Mouse (Mus musculus) intestine, embryonic 16.5 days (tissue): ENCODE data around the gene Disc1. TPM values are rescaled to one million over a fixed set of nuclear protein-coding genes. Genes with fewer than 3 reads are reported as not detected.

ENCODE experiments used
- ATAC-seq: fragments of 200-750 bp; cut with Nextera tagmentation; 2 replicates; pipeline ENCODE4 v1.8.0; 2017; ENCODE audit warnings: moderate TSS enrichment, moderate library complexity
- H3K27ac ChIP-seq: fragments of 300-500 bp; sonication (generic); 2 replicates; pipeline ENCODE4 v1.5.1; 2014; ENCODE audit warnings: mild to moderate bottlenecking, low read length
- H3K27me3 ChIP-seq: fragments of 300-500 bp; sonication (generic); replicated peaks from 2 replicates; pipeline ENCODE4 v1.6.1; 2014; ENCODE audit warnings: low read length, control low read depth, mixed read lengths; ENCODE audit not compliant: control insufficient read depth, insufficient read depth
- H3K36me3 ChIP-seq: fragments of 300-500 bp; sonication (generic); 2 replicates; pipeline ENCODE4 v1.6.1; 2014; ENCODE audit warnings: low read length, control low read depth; ENCODE audit not compliant: control insufficient read depth, insufficient read depth
- H3K4me1 ChIP-seq: fragments of 300-500 bp; sonication (generic); 2 replicates; pipeline ENCODE4 v1.6.1; 2014; ENCODE audit warnings: low read length, control low read depth, mixed read lengths; ENCODE audit not compliant: control insufficient read depth, insufficient read depth
- H3K4me2 ChIP-seq: fragments of 300-500 bp; sonication (generic); 2 replicates; pipeline ENCODE4 v1.6.1; 2014; ENCODE audit warnings: low read depth, low read length, control low read depth
- H3K4me3 ChIP-seq: fragments of 300-500 bp; sonication (generic); 2 replicates; pipeline ENCODE4 v1.5.1; 2014; ENCODE audit warnings: mild to moderate bottlenecking, low read length
- H3K9ac ChIP-seq: fragments of 300-500 bp; sonication (generic); 2 replicates; pipeline ENCODE4 v1.6.1; 2014; ENCODE audit warnings: low read depth, low read length
- H3K9me3 ChIP-seq: fragments of 300-500 bp; sonication (generic); 2 replicates; pipeline ENCODE4 v1.6.1; 2016; ENCODE audit warnings: low read length, control low read depth; ENCODE audit not compliant: control insufficient read depth
- WGBS: fragments of 180-500 bp; shearing (Covaris S2); extraction: QIAGEN DNeasy Blood & Tissue Kit; methylation state at CpG from one replicate; pipeline ENCODE4 v1.1.7; 2014; 5-methylcytosine and 5-hydroxymethylcytosine counted together
- polyA plus RNA-seq: library from polyadenylated mRNA; unstranded; fragments of >200 nt; fragmentation: Nextera tagmentation; extraction: Ambion mirVana; gene quantifications from 2 replicates; pipeline ENCODE4 v1.2.1, GENCODE M21; 2015

Disc1 gene
- polyA plus RNA-seq, 1 experiment from 2014 or later: 1.7 TPM

DNA sequence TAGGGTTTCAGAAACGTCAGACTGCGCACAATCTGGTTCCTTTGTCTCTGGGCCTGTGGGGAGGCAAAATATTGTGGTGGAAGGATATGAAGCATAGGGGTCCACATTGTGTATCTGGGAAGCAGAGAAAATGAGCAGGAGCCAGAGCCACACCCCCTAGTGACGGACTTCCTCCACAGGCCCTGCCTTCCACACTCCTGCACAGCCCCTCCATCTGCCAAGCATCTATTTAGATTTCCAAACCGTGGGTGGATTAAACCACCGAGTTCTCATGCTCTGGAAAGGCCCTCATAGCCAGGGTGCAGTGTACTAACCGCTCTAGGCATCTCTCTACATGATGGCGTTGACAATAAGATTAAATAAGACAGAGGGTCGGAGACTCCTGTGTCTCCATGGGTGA, 124.0 kb downstream of the Disc1 start:
- Histone ChIP-seq H3K27me3 (no peaks in the 10 kb centered on the region), H3K27ac (no peak overlapping the region), H3K4me2 (no peak overlapping the region), H3K4me1 (no peaks in the 10 kb centered on the region), H3K36me3 (no peaks in the 10 kb centered on the region), H3K9ac (no peak overlapping the region), H3K9me3 (no peaks in the 10 kb centered on the region), H3K4me3 (no peak overlapping the region)
- 71% methylated on average over 8 of the region's 8 CpGs for WGBS
- ATAC-seq: no peak

DNA sequence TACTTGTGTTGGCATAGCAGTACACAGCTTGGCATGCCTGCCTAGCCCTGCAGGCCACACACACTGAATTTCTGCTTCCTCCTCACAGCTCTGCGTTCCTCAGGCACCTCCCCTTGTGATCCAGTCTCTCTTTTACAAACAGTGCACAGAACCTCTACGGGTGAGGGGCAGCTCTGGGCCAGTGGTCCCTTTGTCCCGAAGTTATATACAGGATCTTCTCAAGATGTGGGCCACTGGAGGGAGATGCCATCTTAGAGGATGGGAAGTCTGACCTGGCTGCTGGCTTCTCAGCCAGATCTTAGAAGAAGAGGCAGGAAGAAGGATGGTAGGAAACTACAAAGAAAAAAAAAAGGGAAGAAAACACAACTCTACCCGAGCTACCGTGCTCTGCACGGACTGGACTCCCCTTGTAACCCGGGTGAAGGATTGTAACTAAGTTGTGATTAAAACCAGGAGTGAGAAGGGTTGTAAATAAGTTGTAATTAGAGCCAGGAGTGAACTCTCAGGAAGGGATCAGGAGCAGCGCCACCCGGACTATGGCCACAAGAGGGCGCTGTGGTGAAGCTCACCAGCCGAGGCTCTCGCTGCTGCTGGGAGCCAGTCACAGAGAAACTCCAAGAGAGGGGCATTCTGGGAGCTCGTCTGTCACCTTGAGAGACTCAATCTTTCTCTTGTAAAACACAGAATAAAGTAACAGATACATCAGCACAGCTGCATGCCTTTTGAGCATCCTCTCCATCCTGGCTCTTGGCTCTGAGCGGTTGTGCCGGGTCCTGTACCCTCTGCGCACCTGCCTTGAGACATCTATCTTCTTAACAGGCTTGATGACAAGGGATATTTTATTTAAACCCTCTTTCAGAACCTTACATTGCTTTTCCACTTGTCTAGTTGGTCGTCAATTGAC, 129.8 kb downstream of the Disc1 start:
- Histone ChIP-seq H3K4me3 (no peak overlapping the region), H3K27me3 (no peaks in the 10 kb centered on the region), H3K36me3 (no peaks in the 10 kb centered on the region), H3K9ac (no peak overlapping the region), H3K4me1 (peaks cover 4% of the 10 kb centered on the region), H3K9me3 (no peaks in the 10 kb centered on the region), H3K27ac (no peak overlapping the region), H3K4me2 (no peak overlapping the region)
- peak; percentile 64; the same call in 1 of the 2 replicates for ATAC-seq
- WGBS: 17% methylated on average over 17 of the region's 17 CpGs

DNA sequence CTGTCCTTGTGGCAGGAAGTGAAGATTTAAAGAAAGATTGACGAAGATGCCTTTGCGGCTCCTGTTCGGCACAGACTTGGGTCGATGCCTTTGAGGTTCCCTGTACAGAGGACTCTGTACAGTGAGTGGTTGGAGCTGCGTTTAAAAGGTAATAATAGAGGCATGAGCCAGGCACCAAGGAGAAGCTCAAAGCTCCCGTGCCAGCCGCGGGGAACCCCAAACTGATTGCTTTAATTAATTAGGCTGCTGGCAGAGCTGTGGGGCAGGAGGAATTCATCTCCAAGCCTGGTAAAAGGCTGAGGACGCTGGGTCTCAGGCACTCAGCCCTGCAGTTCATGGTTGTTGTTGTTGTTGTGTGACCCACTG, 130.4 kb downstream of the Disc1 start:
- no peak overlapping the region for H3K4me2 ChIP-seq
- no peaks in the 10 kb centered on the region for H3K36me3 ChIP-seq
- no peak overlapping the region for H3K4me3 ChIP-seq
- no peak overlapping the region for H3K9ac ChIP-seq
- H3K9me3 ChIP-seq: no peaks in the 10 kb centered on the region
- no peak overlapping the region for H3K27ac ChIP-seq
- H3K4me1 ChIP-seq: peaks cover 4% of the 10 kb centered on the region
- H3K27me3 ChIP-seq: no peaks in the 10 kb centered on the region
- 57% methylated on average over 9 of the region's 9 CpGs for whole genome bisulfite sequencing
- ATAC-seq: no peak

DNA sequence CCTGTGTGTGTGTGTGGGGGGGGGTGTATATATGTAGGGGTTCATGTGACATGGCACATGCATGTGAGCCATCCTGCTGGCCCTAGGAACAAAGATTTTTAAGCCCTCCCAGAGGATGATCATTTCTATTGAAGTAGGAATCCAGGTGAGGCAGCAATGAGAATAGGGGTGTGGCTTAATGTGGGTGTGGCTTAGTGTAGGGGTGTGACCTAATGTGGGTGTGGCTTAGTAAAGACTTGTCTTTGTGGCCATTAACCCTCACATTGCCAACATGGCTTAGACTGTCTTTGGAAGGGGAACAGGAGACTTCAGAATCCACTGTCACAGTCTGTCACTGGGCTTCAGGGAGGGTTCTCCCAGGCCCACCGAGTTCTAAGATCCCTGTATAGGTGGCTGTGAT, 130.9 kb downstream of the Disc1 start:
- no peak overlapping the region for H3K4me3 ChIP-seq
- 71% methylated on average over 1 of the region's 1 CpGs for WGBS

DNA sequence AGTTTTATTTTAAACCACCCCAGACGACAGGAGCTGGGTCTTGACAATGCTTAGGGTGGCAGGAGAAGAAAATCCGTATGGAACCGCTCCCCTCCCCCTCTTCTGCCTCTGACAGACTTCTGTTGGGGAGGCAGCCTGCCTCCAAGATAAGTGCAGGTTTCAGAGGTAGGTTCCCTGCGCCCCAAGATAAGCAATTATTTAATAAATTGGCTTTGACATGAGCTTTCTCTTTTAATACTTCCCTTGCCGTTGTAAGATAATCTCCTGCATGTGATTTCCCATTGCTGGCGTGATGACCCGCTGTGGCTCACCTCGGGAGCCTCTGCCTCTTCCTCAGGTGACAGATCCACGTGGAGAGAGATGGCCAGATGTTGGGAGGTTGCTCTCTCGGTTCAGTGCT, 133.0 kb downstream of the Disc1 start:
- 31% methylated on average over 10 of the region's 10 CpGs for WGBS
- Histone ChIP-seq H3K9me3 (no peaks in the 10 kb centered on the region), H3K36me3 (no peaks in the 10 kb centered on the region), H3K4me2 (peak overlapping the region; percentile 35), H3K9ac (peak overlapping the region; percentile 40; the same call in 1 of the 2 replicates), H3K4me3 (no peak overlapping the region), H3K27ac (no peak overlapping the region), H3K27me3 (no peaks in the 10 kb centered on the region), H3K4me1 (peaks cover 4% of the 10 kb centered on the region)
- ATAC-seq: no peak

More for the DNA sequence above, 130.9 kb downstream of the Disc1 start:
- no peak overlapping the region for H3K4me2 ChIP-seq
- no peak for ATAC-seq
- no peak overlapping the region for H3K9ac ChIP-seq
- no peaks in the 10 kb centered on the region for H3K27me3 ChIP-seq
- H3K27ac ChIP-seq: no peak overlapping the region
- H3K4me1 ChIP-seq: peaks cover 4% of the 10 kb centered on the region
- H3K36me3 ChIP-seq: no peaks in the 10 kb centered on the region
- no peaks in the 10 kb centered on the region for H3K9me3 ChIP-seq

DNA sequence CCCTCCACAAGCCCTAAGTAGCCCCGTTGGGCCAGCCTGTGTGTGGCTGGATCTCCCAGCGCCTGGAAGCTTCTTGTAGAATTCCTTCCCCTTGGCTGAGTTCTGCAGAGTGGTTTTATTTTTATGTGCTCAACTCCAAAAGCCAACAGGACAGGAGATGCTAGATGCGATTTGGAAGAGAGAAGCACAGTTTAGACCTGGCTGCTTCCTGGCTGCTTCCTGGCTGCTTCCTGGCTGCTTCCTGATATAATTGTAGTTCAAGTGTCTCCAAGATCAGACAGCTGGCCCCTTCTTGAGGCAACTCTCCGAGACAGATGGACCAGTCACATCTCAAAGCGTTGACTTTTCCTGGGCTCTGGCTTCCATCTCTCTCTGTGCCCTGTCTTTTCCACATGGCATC, 139.7 kb downstream of the Disc1 start:
- no peaks in the 10 kb centered on the region for H3K27me3 ChIP-seq
- H3K4me3 ChIP-seq: no peak overlapping the region
- no peaks in the 10 kb centered on the region; the same call in 1 of the 2 replicates for H3K4me1 ChIP-seq
- no peak overlapping the region for H3K9ac ChIP-seq
- no peaks in the 10 kb centered on the region for H3K36me3 ChIP-seq
- WGBS: 77% methylated on average over 5 of the region's 5 CpGs
- no peak for ATAC-seq
- no peak overlapping the region for H3K27ac ChIP-seq
- no peaks in the 10 kb centered on the region for H3K9me3 ChIP-seq
- H3K4me2 ChIP-seq: no peak overlapping the region

DNA sequence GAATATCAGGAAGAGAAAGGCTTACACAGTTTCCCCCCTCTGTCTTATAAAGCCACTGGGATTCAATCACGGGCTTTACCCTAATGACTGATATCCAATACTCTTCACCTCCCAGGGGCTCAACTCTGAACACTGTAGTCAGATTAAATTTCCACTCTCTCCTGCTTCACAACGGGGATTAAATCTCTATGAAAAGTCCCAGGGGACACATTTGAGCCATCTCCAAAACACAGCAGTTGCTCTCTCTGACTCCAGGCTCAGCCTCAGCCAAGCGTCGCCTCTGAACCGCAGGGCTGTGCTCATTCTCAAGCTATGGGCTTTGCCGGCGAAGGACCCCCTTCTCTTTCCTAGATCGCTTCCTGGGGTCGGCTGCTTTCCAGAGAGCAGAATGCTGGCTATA, 141.1 kb downstream of the Disc1 start:
- Histone ChIP-seq H3K4me3 (no peak overlapping the region), H3K27ac (no peak overlapping the region), H3K36me3 (no peaks in the 10 kb centered on the region), H3K4me2 (no peak overlapping the region), H3K9ac (no peak overlapping the region), H3K9me3 (no peaks in the 10 kb centered on the region), H3K27me3 (no peaks in the 10 kb centered on the region), H3K4me1 (peaks cover 6% of the 10 kb centered on the region)
- WGBS: 70% methylated on average over 9 of the region's 9 CpGs
- ATAC-seq: no peak

DNA sequence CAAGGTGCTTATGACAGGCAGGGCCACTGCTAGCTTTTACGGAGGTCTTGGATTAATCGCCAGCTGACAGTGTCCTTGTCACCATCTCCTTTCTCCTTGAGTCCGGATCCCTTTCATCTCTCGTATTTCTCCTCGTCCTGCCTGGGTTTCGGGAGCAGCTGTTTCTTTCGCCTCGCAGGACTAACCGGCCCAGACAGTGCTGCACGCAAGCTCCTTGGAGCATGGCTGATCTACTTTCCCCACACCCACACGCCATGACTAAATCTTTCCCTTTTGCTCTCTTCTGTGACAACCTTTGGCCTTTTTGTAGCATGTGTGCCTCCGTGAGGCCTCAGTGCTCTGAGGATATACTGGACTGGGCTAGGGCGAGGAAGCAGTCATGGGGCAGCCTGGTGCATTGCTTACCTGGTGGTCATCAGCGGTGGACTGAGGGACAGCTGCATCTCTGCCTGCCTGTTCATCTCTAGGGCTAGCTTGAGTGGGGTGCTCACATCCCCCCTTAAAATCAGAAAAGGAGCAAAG, 142.6 kb downstream of the Disc1 start:
- H3K27ac ChIP-seq: 0 out of 2 replicates have a peak overlapping the region, but pooled peaks have one; percentile 29
- H3K4me2 ChIP-seq: no peak overlapping the region
- no peak overlapping the region for H3K4me3 ChIP-seq
- peaks cover 7% of the 10 kb centered on the region for H3K4me1 ChIP-seq
- WGBS: 86% methylated on average over 14 of the region's 14 CpGs
- H3K36me3 ChIP-seq: no peaks in the 10 kb centered on the region
- peak; percentile 73 for ATAC-seq
- H3K9ac ChIP-seq: no peak overlapping the region
- no peaks in the 10 kb centered on the region for H3K9me3 ChIP-seq
- H3K27me3 ChIP-seq: no peaks in the 10 kb centered on the region

DNA sequence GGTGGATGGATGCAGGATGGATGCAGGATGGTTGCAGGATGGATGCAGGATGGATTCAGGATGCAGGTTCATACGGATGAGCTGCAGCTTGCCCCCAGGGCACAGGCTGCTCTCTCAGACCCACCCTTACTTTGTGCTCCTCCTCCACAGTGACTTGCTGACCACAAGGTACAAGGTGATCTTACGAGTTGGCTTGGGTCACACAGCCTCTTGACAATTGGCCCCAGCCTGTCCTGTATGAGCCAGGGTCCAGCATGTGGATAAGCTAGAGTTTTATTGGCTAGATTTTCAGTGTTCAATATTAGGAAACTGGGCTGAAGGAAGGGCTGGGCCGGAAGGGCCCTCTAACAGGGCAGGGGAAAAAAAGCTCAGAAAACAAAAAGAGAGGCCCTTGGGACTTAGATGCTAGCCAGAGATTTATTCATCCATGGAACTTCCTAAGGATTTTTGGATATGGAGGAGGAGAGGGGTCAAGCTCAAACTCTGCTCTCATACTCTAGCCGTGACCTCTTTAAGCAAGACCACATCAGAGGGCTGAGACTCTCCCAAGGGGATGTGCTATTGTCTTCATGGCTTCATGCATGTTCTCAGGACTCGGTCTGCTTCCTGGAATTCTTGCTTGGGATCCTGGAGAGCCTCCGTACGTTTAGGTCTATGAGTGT, 143.5 kb downstream of the Disc1 start:
- no peak for ATAC-seq
- Histone ChIP-seq H3K4me3 (no peak overlapping the region), H3K27ac (no peak overlapping the region), H3K4me2 (no peak overlapping the region), H3K36me3 (no peaks in the 10 kb centered on the region), H3K27me3 (no peaks in the 10 kb centered on the region), H3K9ac (no peak overlapping the region), H3K4me1 (peaks cover 7% of the 10 kb centered on the region), H3K9me3 (no peaks in the 10 kb centered on the region)
- 70% methylated on average over 7 of the region's 7 CpGs for WGBS
